8 mouse cellular contexts compared by ENCODE assay signal in genomic region chr8:117107533-117107932, GRCm38 (mm10). TPM values are rescaled to one million over a fixed set of nuclear protein-coding genes. Genes with fewer than 3 reads are reported as not detected.
DNase-seq lines count a peak whose midpoint lies in the region; ATAC-seq and TF ChIP-seq lines count a peak whose summit lies in the region.

No protein-coding gene starts in this region.

- no peak overlapping the region for H3K9ac ChIP-seq in kidney, embryonic 16.5 days (replicated peaks; ENCODE audit: low read length)
- no peak overlapping the region for H3K9ac ChIP-seq in intestine, embryonic 14.5 days (ENCODE audit: low read length)

- DNase-seq in kidney, adult 11 months = peak; percentile 39
- DNase-seq in c-Kit-negative CD71-positive TER-119-positive erythroid progenitor cells, embryonic 14.5 days (ENCODE audit: low read depth, low spot score) = peak; percentile 52
- DNase-seq in frontal cortex, postnatal 10 days (ENCODE audit: low spot score in 2 of 2) = peak; percentile 23 to 50
- peak; percentile 88 for DNase-seq in intestine, embryonic 14.5 days (ENCODE audit: low spot score)
- peak; percentile 79 for DNase-seq in limb, embryonic 10.5 days (ENCODE audit: low spot score)
- peak; percentile 68 to 80 for DNase-seq in natural killer cell, adult 2 months (ENCODE audit: low spot score in 2 of 2)

- peaks cover 11% of the 10 kb centered on the region for H3K9me3 ChIP-seq in kidney, embryonic 16.5 days (ENCODE audit: low read length)
- H3K9me3 ChIP-seq in intestine, embryonic 14.5 days (ENCODE audit: control insufficient read depth, low read length) = 0 out of 2 replicates have a peak, but pooled peaks cover 2% of the 10 kb centered on the region
- no peaks in the 10 kb centered on the region for H3K9me3 ChIP-seq in limb, embryonic 10.5 days (replicated peaks)

- H3K4me3 ChIP-seq in kidney, embryonic 16.5 days (ENCODE audit: low read length) = no peak overlapping the region
- no peak overlapping the region for H3K4me3 ChIP-seq in intestine, embryonic 14.5 days (ENCODE audit: low read depth, low read length)
- no peak overlapping the region for H3K4me3 ChIP-seq in limb, embryonic 10.5 days
- no peak overlapping the region for H3K4me3 ChIP-seq in testis, adult 2 months (ENCODE audit: control insufficient read depth, low read depth, low read length)

- no peak overlapping the region for H3K27ac ChIP-seq in kidney, embryonic 16.5 days (ENCODE audit: low read length)
- H3K27ac ChIP-seq in intestine, embryonic 14.5 days (ENCODE audit: low read depth) = no peak overlapping the region
- H3K27ac ChIP-seq in limb, embryonic 10.5 days = no peak overlapping the region
- no peak overlapping the region for H3K27ac ChIP-seq in testis, adult 2 months (ENCODE audit: control insufficient read depth, insufficient read depth, low read depth, low read length)

- 14% methylated on average over 9 of the region's 9 CpGs for WGBS in kidney, embryonic 16.5 days
- 7% methylated on average over 9 of the region's 9 CpGs for WGBS in intestine, embryonic 14.5 days
- 14% methylated on average over 9 of the region's 9 CpGs for WGBS in limb, embryonic 10.5 days

- H3K36me3 ChIP-seq in kidney, embryonic 16.5 days (ENCODE audit: insufficient read depth, low read length) = no peaks in the 10 kb centered on the region
- H3K36me3 ChIP-seq in intestine, embryonic 14.5 days (ENCODE audit: control insufficient read depth, insufficient read depth, low read length) = no peaks in the 10 kb centered on the region
- no peaks in the 10 kb centered on the region for H3K36me3 ChIP-seq in limb, embryonic 10.5 days
- H3K36me3 ChIP-seq in testis, adult 2 months (ENCODE audit: control insufficient read depth, insufficient read depth, low read length) = no peaks in the 10 kb centered on the region

- TF ChIP-seq CTCF in testis, adult 2 months (IDR thresholded peaks at IDR 0.05; ENCODE audit: control insufficient read depth, insufficient read depth, insufficient replicate concordance, low read depth, low read length) = peak; percentile 95; the same call in 1 of the 2 replicates

- TF ChIP-seq POLR2A in testis, adult 2 months (IDR thresholded peaks at IDR 0.05; ENCODE audit: control insufficient read depth, low read depth, low read length) = no peak

- no peaks in the 10 kb centered on the region for H3K4me1 ChIP-seq in kidney, embryonic 16.5 days (ENCODE audit: insufficient read depth, low read length)
- no peaks in the 10 kb centered on the region for H3K4me1 ChIP-seq in intestine, embryonic 14.5 days (replicated peaks; ENCODE audit: control insufficient read depth, insufficient read depth, low read length)
- peaks cover 5% of the 10 kb centered on the region; the same call in 1 of the 2 replicates for H3K4me1 ChIP-seq in limb, embryonic 10.5 days
- H3K4me1 ChIP-seq in testis, adult 2 months (ENCODE audit: control insufficient read depth, insufficient read depth, low read length) = peaks cover 4% of the 10 kb centered on the region

- no peak for ATAC-seq in kidney, embryonic 16.5 days (ENCODE audit: low FRiP score, low TSS enrichment)
- 0 out of 2 replicates have a peak, but pooled peaks have one; percentile 9 for ATAC-seq in intestine, embryonic 14.5 days (replicated peaks; ENCODE audit: low FRiP score, low TSS enrichment, low read depth)

- no peak overlapping the region for H3K4me2 ChIP-seq in kidney, embryonic 16.5 days (replicated peaks; ENCODE audit: low read depth, low read length)
- H3K4me2 ChIP-seq in intestine, embryonic 14.5 days (ENCODE audit: low read length) = no peak overlapping the region

- H3K27me3 ChIP-seq in kidney, embryonic 16.5 days (ENCODE audit: insufficient read depth, low read length) = no peaks in the 10 kb centered on the region
- no peaks in the 10 kb centered on the region for H3K27me3 ChIP-seq in intestine, embryonic 14.5 days (replicated peaks; ENCODE audit: control insufficient read depth, insufficient read depth, low read length)
- H3K27me3 ChIP-seq in limb, embryonic 10.5 days (ENCODE audit: low read depth, poor library complexity, severe bottlenecking) = no peaks in the 10 kb centered on the region
- H3K27me3 ChIP-seq in testis, adult 2 months (ENCODE audit: control insufficient read depth, insufficient read depth, low read length) = no peaks in the 10 kb centered on the region

RNA-seq across cellular contexts. Expression of gene Bco1, which starts 11.9 kb away (rescaled TPM):
- 0.45 and 0.62 TPM in 2 replicates for polyA plus RNA-seq in kidney, embryonic 16.5 days (2015; fragmentation: Nextera tagmentation; extraction: Ambion mirVana)
- polyA plus RNA-seq in intestine, embryonic 14.5 days (2014; fragmentation: Nextera tagmentation; extraction: Ambion mirVana) = 0.97 and 1.4 TPM in 2 replicates
- not detected in 2 replicates for polyA plus RNA-seq in limb, embryonic 10.5 days (2016; fragmentation: Nextera tagmentation; extraction: Ambion mirVana)
- 31.9 and 38.7 TPM in 2 replicates for polyA plus RNA-seq in testis, adult 2 months (2012; rRNA removed)

RNA-seq across cellular contexts. Expression of gene Pkd1l2, which starts 25.3 kb away (rescaled TPM):
- 0.04 and 0.14 TPM in 2 replicates for polyA plus RNA-seq in kidney, embryonic 16.5 days (2015; fragmentation: Nextera tagmentation; extraction: Ambion mirVana)
- polyA plus RNA-seq in intestine, embryonic 14.5 days (2014; fragmentation: Nextera tagmentation; extraction: Ambion mirVana) = not detected in 2 replicates
- not detected in 2 replicates for polyA plus RNA-seq in limb, embryonic 10.5 days (2016; fragmentation: Nextera tagmentation; extraction: Ambion mirVana)
- 2.9 and 3.1 TPM in 2 replicates for polyA plus RNA-seq in testis, adult 2 months (2012; rRNA removed)

RNA-seq across cellular contexts. Expression of gene Gan, which starts 50.4 kb away (rescaled TPM):
- polyA plus RNA-seq in kidney, embryonic 16.5 days (2015; fragmentation: Nextera tagmentation; extraction: Ambion mirVana) = 1.6 and 1.8 TPM in 2 replicates
- 2.8 and 3.0 TPM in 2 replicates for polyA plus RNA-seq in intestine, embryonic 14.5 days (2014; fragmentation: Nextera tagmentation; extraction: Ambion mirVana)
- polyA plus RNA-seq in limb, embryonic 10.5 days (2016; fragmentation: Nextera tagmentation; extraction: Ambion mirVana) = 2.2 and 2.7 TPM in 2 replicates
- polyA plus RNA-seq in testis, adult 2 months (2012; rRNA removed) = 3.8 and 4.1 TPM in 2 replicates

Comparison
In these comparisons a context has a peak if more than half of its experiments do, and no peak if none do; other contexts are left out.
1. DNase-seq: peak in every context shown above with its lines; median percentile 88 in intestine, embryonic 14.5 days; 79 in limb, embryonic 10.5 days; 74 in natural killer cell, adult 2 months; 52 in c-Kit-negative CD71-positive TER-119-positive erythroid progenitor cells, embryonic 14.5 days; 39 in kidney, adult 11 months; 36 in frontal cortex, postnatal 10 days.
2. RNA of gene Bco1, which starts 11.9 kb away (polyA plus RNA-seq): 31.9 to 38.7 TPM in testis, adult 2 months; 0.97 to 1.4 TPM in intestine, embryonic 14.5 days, 0.45 to 0.62 TPM in kidney, embryonic 16.5 days and not detected in limb, embryonic 10.5 days; every median in the first group is over 10 times any median in the second.